Mouse (Mus musculus): ENCODE results near the gene Aurkb. TPM values are rescaled to one million over a fixed set of nuclear protein-coding genes. Genes with fewer than 3 reads are reported as not detected.
"Not testable (repeated sequence)": the region's sequence is repeated elsewhere in the genome, so short reads cannot be mapped to it uniquely, and the experiment has no call there.

The Aurkb gene
- polyA plus RNA-seq, 1 experiment from 2014 or later: 209 TPM

GRCm38 (mm10) chr11:69009508-69009907 lies 35.9 kb upstream of the Aurkb start:
- Histone ChIP-seq H3K27me3 (ENCODE audit: insufficient read depth, low read length) (no peaks in the 10 kb centered on the region), H3K36me3 (ENCODE audit: insufficient read depth) (no peaks in the 10 kb centered on the region), H3K4me3 (ENCODE audit: low read depth, low read length) (no peak overlapping the region), H3K4me1 (ENCODE audit: insufficient read depth) (no peaks in the 10 kb centered on the region), H3K9ac (no peak overlapping the region), H3K27ac (ENCODE audit: low read depth) (no peak overlapping the region), H3K9me3 (ENCODE audit: low read depth, low read length) (no peaks in the 10 kb centered on the region), H3K4me2 (no peak overlapping the region)
- 68% methylated on average over 1 of the region's 1 CpGs for WGBS
- no peak for TF ChIP-seq CTCF (IDR thresholded peaks at IDR 0.05; ENCODE audit: low read depth)
- DNase-seq: no peak
- no peak for ATAC-seq (ENCODE audit: insufficient read depth)

- 82% methylated on average over 15 of the region's 15 CpGs for WGBS
- DNase-seq: no peak
- Histone ChIP-seq H3K36me3 (ENCODE audit: insufficient read depth) (no peaks in the 10 kb centered on the region), H3K27me3 (ENCODE audit: insufficient read depth, low read length) (no peaks in the 10 kb centered on the region), H3K4me2 (peak overlapping the region; percentile 87), H3K9me3 (ENCODE audit: low read depth, low read length) (no peaks in the 10 kb centered on the region), H3K9ac (no peak overlapping the region), H3K4me3 (ENCODE audit: low read depth, low read length) (0 out of 2 replicates have a peak overlapping the region, but pooled peaks have one; percentile 50), H3K27ac (ENCODE audit: low read depth) (no peak overlapping the region), H3K4me1 (ENCODE audit: insufficient read depth) (no peaks in the 10 kb centered on the region)
- no peak for TF ChIP-seq CTCF (IDR thresholded peaks at IDR 0.05; ENCODE audit: low read depth)
- ATAC-seq (ENCODE audit: insufficient read depth): no peak
Measured at GRCm38 (mm10) chr11:69010400-69011323, 34.8 kb upstream of the Aurkb start.

- H3K4me1 ChIP-seq (ENCODE audit: insufficient read depth); ATAC-seq (ENCODE audit: insufficient read depth); H3K9me3 ChIP-seq (ENCODE audit: low read depth, low read length); H3K27me3 ChIP-seq (ENCODE audit: insufficient read depth, low read length); H3K36me3 ChIP-seq (ENCODE audit: insufficient read depth); DNase-seq: not testable (repeated sequence)
- 52% methylated on average over 2 of the region's 2 CpGs for WGBS
- Histone ChIP-seq H3K4me3 (ENCODE audit: low read depth, low read length) (peak overlapping the region; percentile 50), H3K9ac (peak overlapping the region; percentile 61), H3K4me2 (peak overlapping the region; percentile 87), H3K27ac (ENCODE audit: low read depth) (peak overlapping the region; percentile 83)
- TF ChIP-seq CTCF (IDR thresholded peaks at IDR 0.05; ENCODE audit: low read depth): peak; percentile 23; the same call in 1 of the 2 replicates
Measured at GRCm38 (mm10) chr11:69011445-69011844, 34.0 kb upstream of the Aurkb start.

GRCm38 (mm10) chr11:69012071-69012601 lies 33.3 kb upstream of the Aurkb start:
- TF ChIP-seq CTCF (IDR thresholded peaks at IDR 0.05; ENCODE audit: low read depth): no peak
- ATAC-seq (ENCODE audit: insufficient read depth) (0 out of 2 replicates have a peak, but pooled peaks have one; percentile 21), DNase-seq (peak; percentile 94)
- Histone ChIP-seq H3K4me1 (ENCODE audit: insufficient read depth) (peaks cover 4% of the 10 kb centered on the region; the same call in 1 of the 2 replicates), H3K4me2 (peak overlapping the region; percentile 87), H3K9ac (peak overlapping the region; percentile 61), H3K27me3 (ENCODE audit: insufficient read depth, low read length) (no peaks in the 10 kb centered on the region), H3K36me3 (ENCODE audit: insufficient read depth) (no peaks in the 10 kb centered on the region), H3K9me3 (ENCODE audit: low read depth, low read length) (no peaks in the 10 kb centered on the region), H3K4me3 (ENCODE audit: low read depth, low read length) (peak overlapping the region; percentile 50), H3K27ac (ENCODE audit: low read depth) (peak overlapping the region; percentile 83)
- WGBS: 1% methylated on average over 18 of the region's 18 CpGs

GRCm38 (mm10) chr11:69015644-69016441 lies 29.6 kb upstream of the Aurkb start, which contains the start of gene Ctc1:
Gene Ctc1 (plus strand): TSS chr11:69015911.
- peak within 1 kb of the TSS; percentile 82 for H3K4me2 ChIP-seq
- H3K27ac ChIP-seq (ENCODE audit: low read depth): peak within 1 kb of the TSS; percentile 95
- WGBS: 2% methylated on average over 38 of the region's 38 CpGs
- no peaks in the 10 kb centered on the region for H3K36me3 ChIP-seq (ENCODE audit: insufficient read depth)
- no peaks in the 10 kb centered on the region for H3K27me3 ChIP-seq (ENCODE audit: insufficient read depth, low read length)
- peak within 1 kb of the TSS; percentile 63 for H3K4me3 ChIP-seq (ENCODE audit: low read depth, low read length)
- peaks cover 4% of the 10 kb centered on the region; the same call in 1 of the 2 replicates for H3K4me1 ChIP-seq (ENCODE audit: insufficient read depth)
- DNase-seq (peak; percentile 97), ATAC-seq (ENCODE audit: insufficient read depth) (peak; percentile 97)
- H3K9ac ChIP-seq: peak within 1 kb of the TSS; percentile 94
- TF ChIP-seq CTCF (IDR thresholded peaks at IDR 0.05; ENCODE audit: low read depth): peak; percentile 88
- H3K9me3 ChIP-seq (ENCODE audit: low read depth, low read length): no peaks in the 10 kb centered on the region

- H3K9ac ChIP-seq: peak overlapping the region; percentile 94
- WGBS: 58% methylated on average over 3 of the region's 3 CpGs
- H3K27ac ChIP-seq (ENCODE audit: low read depth): peak overlapping the region; percentile 95
- peak overlapping the region; percentile 82 for H3K4me2 ChIP-seq
- no peak for TF ChIP-seq CTCF (IDR thresholded peaks at IDR 0.05; ENCODE audit: low read depth)
- DNase-seq (peak; percentile 16), ATAC-seq (ENCODE audit: insufficient read depth) (no peak)
- no peaks in the 10 kb centered on the region for H3K9me3 ChIP-seq (ENCODE audit: low read depth, low read length)
- peaks cover 4% of the 10 kb centered on the region; the same call in 1 of the 2 replicates for H3K4me1 ChIP-seq (ENCODE audit: insufficient read depth)
- peaks cover 7% of the 10 kb centered on the region for H3K36me3 ChIP-seq (ENCODE audit: insufficient read depth)
- peak overlapping the region; percentile 63 for H3K4me3 ChIP-seq (ENCODE audit: low read depth, low read length)
- no peaks in the 10 kb centered on the region for H3K27me3 ChIP-seq (ENCODE audit: insufficient read depth, low read length)
Measured at GRCm38 (mm10) chr11:69016755-69017154, 28.7 kb upstream of the Aurkb start.
